Mouse (Mus musculus) bone marrow macrophage, adult 2 months (primary cell): ENCODE data around the gene Rasl10a.

Experiments
- CTCF ChIP-seq: IDR thresholded peaks from 2 replicates; pipeline ENCODE4 v1.5.1; 2012; ENCODE audit warnings: low read depth, mild to moderate bottlenecking, low read length, moderate library complexity
- POLR2A ChIP-seq: IDR thresholded peaks from 2 replicates; pipeline ENCODE4 v1.6.1; 2012; ENCODE audit warnings: mild to moderate bottlenecking, low read depth, low read length, borderline replicate concordance

DNA sequence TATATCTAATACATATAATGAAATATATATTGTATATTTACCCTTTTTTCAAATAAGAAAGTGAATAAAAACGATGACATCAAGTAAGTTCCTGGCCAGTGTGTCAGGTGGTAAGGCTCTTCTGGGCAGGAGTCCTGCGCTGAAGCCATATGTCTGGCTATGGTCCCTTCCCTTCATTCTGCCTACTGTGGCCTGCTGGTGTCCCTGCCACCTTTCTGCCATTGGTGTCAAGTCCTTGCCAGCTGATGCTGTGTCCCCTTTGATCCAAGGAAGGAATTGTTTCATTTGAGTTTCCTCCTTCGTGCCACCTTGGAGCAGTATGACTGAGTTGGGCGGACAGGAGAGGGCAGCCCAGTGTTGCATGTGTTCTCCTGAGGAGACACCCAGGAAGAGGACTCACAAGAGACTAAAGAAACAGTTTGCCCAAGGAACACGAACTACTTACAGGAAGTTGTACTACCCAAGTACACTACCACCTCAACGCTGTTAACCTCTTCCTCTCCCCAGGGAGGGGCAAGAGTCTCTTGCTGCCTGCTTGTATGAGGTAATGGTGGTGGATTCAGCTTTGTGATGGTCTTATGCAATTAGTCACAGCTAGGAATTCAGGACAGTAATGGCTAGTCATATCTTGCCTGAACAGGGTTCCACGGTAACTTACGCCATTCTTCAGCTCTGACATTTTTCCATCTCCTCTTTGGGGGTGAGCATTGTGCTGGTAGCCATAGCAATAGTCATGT, 15.1 kb upstream of the Rasl10a start:
- TF ChIP-seq POLR2A = no peak
- TF ChIP-seq CTCF = no peak
